ENCODE assay signal across 1 mouse cellular context in the genomic region with DNA sequence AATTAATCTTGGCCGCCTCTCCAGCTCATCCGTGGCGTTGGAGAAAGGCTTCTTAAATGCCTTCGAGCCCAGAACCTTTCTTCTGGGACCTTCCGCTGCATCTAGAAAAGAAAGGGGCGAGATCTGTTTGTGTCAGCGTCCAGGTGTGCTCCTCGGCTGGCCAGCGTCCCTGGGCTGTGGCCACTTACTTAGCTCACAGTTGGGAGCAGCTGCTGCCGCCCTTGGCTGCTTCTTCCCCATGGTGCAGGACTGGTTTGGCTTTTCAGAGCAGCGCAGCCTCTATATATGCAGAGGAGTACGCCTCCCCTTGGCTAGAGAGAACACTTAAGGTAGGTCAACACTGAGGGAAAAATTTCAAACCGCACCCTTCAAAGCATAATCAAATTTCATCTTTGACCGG.
TF ChIP-seq lines count a peak whose summit lies in the region.

No protein-coding gene starts in this region.

TF ChIP-seq in MEL, 35 proteins besides CTCF, POLR2A, EP300 and RAD21 (continued from another document):
- TF ChIP-seq MEF2A (IDR thresholded peaks at IDR 0.05; ENCODE audit: extremely low read depth, insufficient replicate concordance, low read depth, low read length, poor library complexity, severe bottlenecking) (no peak), HCFC1 (IDR thresholded peaks at IDR 0.05; ENCODE audit: low read depth, low read length) (no peak)
TF ChIP-seq in MEL: peak in this region for 0.
